Mouse (Mus musculus): ENCODE data around the gene Spem2. TPM values are rescaled to one million over a fixed set of nuclear protein-coding genes. Genes with fewer than 3 reads are reported as not detected.

Gene Spem2
- polyA plus RNA-seq, 1 experiment from 2014 or later, result not detected

GRCm38 (mm10) chr11:69833554-69833953 lies 15.3 kb upstream of the Spem2 start:
- peak overlapping the region; percentile 94 for H3K9ac ChIP-seq (replicated peaks)
- H3K4me1 ChIP-seq, result peaks cover 42% of the 10 kb centered on the region
- peak overlapping the region; percentile 96 for H3K4me2 ChIP-seq (replicated peaks)
- ATAC-seq (replicated peaks), result no peak
- H3K36me3 ChIP-seq, result peaks cover 25% of the 10 kb centered on the region
- H3K4me3 ChIP-seq, result peak overlapping the region; percentile 95
- WGBS, result 47% methylated on average over 8 of the region's 8 CpGs
- H3K27ac ChIP-seq (replicated peaks), result peak overlapping the region; percentile 58
- no peaks in the 10 kb centered on the region for H3K27me3 ChIP-seq
- H3K9me3 ChIP-seq, result no peaks in the 10 kb centered on the region

- Histone ChIP-seq H3K36me3 (peaks cover 68% of the 10 kb centered on the region), H3K9me3 (no peaks in the 10 kb centered on the region), H3K27me3 (no peaks in the 10 kb centered on the region), H3K4me2 (replicated peaks) (no peak overlapping the region), H3K4me3 (no peak overlapping the region), H3K4me1 (peaks cover 15% of the 10 kb centered on the region), H3K27ac (replicated peaks) (no peak overlapping the region), H3K9ac (replicated peaks) (no peak overlapping the region)
- whole genome bisulfite sequencing, result 58% methylated on average over 5 of the region's 5 CpGs
- no peak for ATAC-seq (replicated peaks)
Measured at GRCm38 (mm10) chr11:69828832-69829231, 10.6 kb upstream of the Spem2 start.

- Histone ChIP-seq H3K9ac (replicated peaks) (no peak overlapping the region), H3K27me3 (no peaks in the 10 kb centered on the region), H3K4me1 (no peaks in the 10 kb centered on the region), H3K27ac (replicated peaks) (no peak overlapping the region), H3K4me3 (no peak overlapping the region), H3K9me3 (no peaks in the 10 kb centered on the region), H3K4me2 (replicated peaks) (no peak overlapping the region), H3K36me3 (peaks cover 42% of the 10 kb centered on the region)
- ATAC-seq (replicated peaks), result no peak
- 78% methylated on average over 2 of the region's 2 CpGs for WGBS
Measured at GRCm38 (mm10) chr11:69823456-69823855, 5.2 kb upstream of the Spem2 start.

GRCm38 (mm10) chr11:69822080-69822479 lies 3.8 kb upstream of the Spem2 start, which contains the start of gene Spem1:
Gene Spem1 (minus strand): TSS chr11:69822180.
- Histone ChIP-seq H3K4me2 (replicated peaks) (no peak within 1 kb of the TSS), H3K9me3 (no peaks in the 10 kb centered on the region), H3K36me3 (peaks cover 29% of the 10 kb centered on the region), H3K27ac (replicated peaks) (no peak within 1 kb of the TSS), H3K4me1 (no peaks in the 10 kb centered on the region), H3K4me3 (no peak within 1 kb of the TSS), H3K27me3 (no peaks in the 10 kb centered on the region), H3K9ac (replicated peaks) (no peak within 1 kb of the TSS)
- ATAC-seq (replicated peaks), result no peak
- WGBS, result 86% methylated on average over 3 of the region's 3 CpGs

GRCm38 (mm10) chr11:69818871-69819270 lies 606 bp upstream of the Spem2 start:
- Histone ChIP-seq H3K4me3 (no peak overlapping the region), H3K36me3 (no peaks in the 10 kb centered on the region; the same call in 1 of the 2 replicates), H3K27ac (replicated peaks) (no peak overlapping the region), H3K4me2 (replicated peaks) (no peak overlapping the region), H3K9ac (replicated peaks) (no peak overlapping the region), H3K4me1 (no peaks in the 10 kb centered on the region), H3K9me3 (no peaks in the 10 kb centered on the region), H3K27me3 (no peaks in the 10 kb centered on the region)
- 93% methylated on average over 8 of the region's 8 CpGs for WGBS
- ATAC-seq (replicated peaks), result no peak

- Histone ChIP-seq H3K9ac (replicated peaks) (no peak overlapping the region), H3K27ac (replicated peaks) (no peak overlapping the region), H3K9me3 (no peaks in the 10 kb centered on the region), H3K4me3 (no peak overlapping the region), H3K36me3 (no peaks in the 10 kb centered on the region), H3K4me1 (no peaks in the 10 kb centered on the region), H3K27me3 (no peaks in the 10 kb centered on the region), H3K4me2 (replicated peaks) (no peak overlapping the region)
- 94% methylated on average over 12 of the region's 12 CpGs for WGBS
- no peak for ATAC-seq (replicated peaks)
Measured at GRCm38 (mm10) chr11:69816520-69816919, 1.7 kb downstream of the Spem2 start.

- Histone ChIP-seq H3K36me3 (no peaks in the 10 kb centered on the region), H3K4me3 (no peak within 1 kb of the TSS), H3K4me2 (replicated peaks) (no peak within 1 kb of the TSS), H3K4me1 (no peaks in the 10 kb centered on the region), H3K27me3 (no peaks in the 10 kb centered on the region), H3K9ac (replicated peaks) (no peak within 1 kb of the TSS), H3K27ac (replicated peaks) (no peak within 1 kb of the TSS), H3K9me3 (no peaks in the 10 kb centered on the region)
- ATAC-seq (replicated peaks), result no peak
- WGBS, result 65% methylated on average over 10 of the region's 10 CpGs
Measured at GRCm38 (mm10) chr11:69815155-69815554, 3.1 kb downstream of the Spem2 start, which contains the start of gene Gm39566. Gene Gm39566 (minus strand): TSS chr11:69815298.

GRCm38 (mm10) chr11:69810280-69810679 lies 8.0 kb downstream of the Spem2 start:
- ATAC-seq (replicated peaks), result no peak
- H3K36me3 ChIP-seq, result no peaks in the 10 kb centered on the region
- 0 out of 2 replicates have a peak, but pooled peaks cover 3% of the 10 kb centered on the region for H3K4me1 ChIP-seq
- H3K27ac ChIP-seq (replicated peaks), result no peak overlapping the region
- no peaks in the 10 kb centered on the region for H3K9me3 ChIP-seq
- no peak overlapping the region for H3K4me2 ChIP-seq (replicated peaks)
- H3K4me3 ChIP-seq, result no peak overlapping the region
- H3K27me3 ChIP-seq, result peaks cover 11% of the 10 kb centered on the region
- no peak overlapping the region for H3K9ac ChIP-seq (replicated peaks)

GRCm38 (mm10) chr11:69807641-69808040 lies 10.6 kb downstream of the Spem2 start:
- no peak for ATAC-seq (replicated peaks)

GRCm38 (mm10) chr11:69806378-69806777 lies 11.9 kb downstream of the Spem2 start:
- H3K4me2 ChIP-seq (replicated peaks), result no peak overlapping the region
- H3K9me3 ChIP-seq, result no peaks in the 10 kb centered on the region
- H3K9ac ChIP-seq (replicated peaks), result no peak overlapping the region
- H3K4me1 ChIP-seq, result peaks cover 42% of the 10 kb centered on the region
- peaks cover 19% of the 10 kb centered on the region for H3K27me3 ChIP-seq
- no peak overlapping the region for H3K4me3 ChIP-seq
- no peak for ATAC-seq (replicated peaks)
- H3K27ac ChIP-seq (replicated peaks), result no peak overlapping the region
- 84% methylated on average over 4 of the region's 4 CpGs for WGBS
- H3K36me3 ChIP-seq, result no peaks in the 10 kb centered on the region

More at GRCm38 (mm10) chr11:69807641-69808040, 10.6 kb downstream of the Spem2 start:
- no peak overlapping the region for H3K4me2 ChIP-seq (replicated peaks)
- H3K4me1 ChIP-seq, result peaks cover 29% of the 10 kb centered on the region
- WGBS, result 86% methylated on average over 2 of the region's 2 CpGs
- H3K36me3 ChIP-seq, result no peaks in the 10 kb centered on the region
- H3K9ac ChIP-seq (replicated peaks), result no peak overlapping the region
- no peak overlapping the region for H3K4me3 ChIP-seq
- peaks cover 19% of the 10 kb centered on the region for H3K27me3 ChIP-seq
- no peaks in the 10 kb centered on the region for H3K9me3 ChIP-seq
- H3K27ac ChIP-seq (replicated peaks), result no peak overlapping the region

GRCm38 (mm10) chr11:69804972-69805909 lies 13.0 kb downstream of the Spem2 start, which contains the start of gene Tmem102:
Gene Tmem102 (minus strand): TSS chr11:69805624.
- Histone ChIP-seq H3K4me3 (0 out of 2 replicates have a peak within 1 kb of the TSS, but pooled peaks have one; percentile 68), H3K27ac (replicated peaks) (no peak within 1 kb of the TSS), H3K9ac (replicated peaks) (no peak within 1 kb of the TSS), H3K27me3 (peaks cover 19% of the 10 kb centered on the region), H3K4me1 (peaks cover 46% of the 10 kb centered on the region), H3K36me3 (no peaks in the 10 kb centered on the region), H3K9me3 (no peaks in the 10 kb centered on the region), H3K4me2 (replicated peaks) (peak within 1 kb of the TSS; percentile 98)
- WGBS, result 4% methylated on average over 29 of the region's 29 CpGs
- no peak for ATAC-seq (replicated peaks)

GRCm38 (mm10) chr11:69804652-69804940 lies 13.7 kb downstream of the Spem2 start:
- H3K27ac ChIP-seq (replicated peaks), result no peak overlapping the region
- H3K4me2 ChIP-seq (replicated peaks), result peak overlapping the region; percentile 98
- H3K4me1 ChIP-seq, result peaks cover 53% of the 10 kb centered on the region
- H3K4me3 ChIP-seq, result 0 out of 2 replicates have a peak overlapping the region, but pooled peaks have one; percentile 68
- H3K27me3 ChIP-seq, result peaks cover 19% of the 10 kb centered on the region
- 6% methylated on average over 12 of the region's 12 CpGs for WGBS
- no peak overlapping the region for H3K9ac ChIP-seq (replicated peaks)
- no peaks in the 10 kb centered on the region for H3K9me3 ChIP-seq
- no peak for ATAC-seq (replicated peaks)
- H3K36me3 ChIP-seq, result no peaks in the 10 kb centered on the region
